ENCODE assay signal across 23 mouse cellular contexts in the genomic region with DNA sequence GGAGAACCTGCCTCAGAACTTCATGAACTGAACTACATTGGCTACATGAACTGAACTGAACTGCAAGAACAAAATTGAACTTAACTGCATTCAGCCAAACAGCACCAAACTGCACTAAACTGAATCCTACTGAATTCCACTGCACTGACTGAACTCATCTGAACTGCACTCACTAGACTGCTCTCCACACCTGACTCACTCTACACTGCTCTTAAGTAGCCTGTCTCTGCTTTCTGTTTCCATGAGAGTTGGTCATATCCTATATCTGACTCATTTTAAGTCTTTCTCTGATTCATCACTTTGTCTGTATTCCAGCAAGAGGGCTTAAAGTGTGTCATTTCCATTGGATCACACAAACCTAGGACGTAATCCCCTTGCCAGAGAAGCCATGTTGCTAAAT.
"Had no signal": no experiment of that assay in that cellular context is flagged by ENCODE, and none has a peak within 500 bp of the region (broad histone marks: within the 10 kb centered on the region; RNA-seq: fewer than 3 reads in every experiment).

No protein-coding gene starts in this region.

- H3K27me3 ChIP-seq: embryonic facial prominence, embryonic 12.5 days; embryonic facial prominence, embryonic 13.5 days; embryonic facial prominence, embryonic 15.5 days; forebrain, embryonic 12.5 days; forebrain, embryonic 13.5 days; forebrain, embryonic 15.5 days had no signal

- DNase-seq: cerebellum, adult 9-10 months; cerebellum, adult 9-11 months; cerebellum, postnatal 10 days; cerebellum, postnatal 14 days; cerebellum, postnatal 25 days; cerebellum, postnatal 36 days; embryo, embryonic 11 days; forebrain, postnatal 0 days; gastrocnemius, adult 2 months; gastrocnemius, postnatal 10 days; gastrocnemius, postnatal 14 days; gastrocnemius, postnatal 25 days; gastrocnemius, postnatal 36 days; heart, adult 18-20 months; heart, adult 2 months had no signal

- ATAC-seq: forebrain, embryonic 13.5 days; forebrain, embryonic 14.5 days; forebrain, embryonic 15.5 days; forebrain, embryonic 16.5 days; forebrain, postnatal 0 days had no signal
